8 mouse cellular contexts compared by ENCODE assay signal in genomic region chr14:99045378-99046030, GRCm38 (mm10). TPM values are rescaled to one million over a fixed set of nuclear protein-coding genes. Genes with fewer than 3 reads are reported as not detected.
A peak's percentile ranks its signal among the peaks of the same experiment; 100 is the strongest.
DNase-seq lines count a peak whose midpoint lies in the region; ATAC-seq lines count a peak whose summit lies in the region.

No protein-coding gene starts in this region.

- H3K4me1 ChIP-seq in embryonic facial prominence, embryonic 12.5 days = peaks cover 19% of the 10 kb centered on the region
- peaks cover 15% of the 10 kb centered on the region for H3K4me1 ChIP-seq in intestine, embryonic 14.5 days (replicated peaks; ENCODE audit: control insufficient read depth, insufficient read depth, low read length)

- no peaks in the 10 kb centered on the region for H3K27me3 ChIP-seq in embryonic facial prominence, embryonic 12.5 days
- H3K27me3 ChIP-seq in intestine, embryonic 14.5 days (replicated peaks; ENCODE audit: control insufficient read depth, insufficient read depth, low read length) = no peaks in the 10 kb centered on the region

- H3K9me3 ChIP-seq in embryonic facial prominence, embryonic 12.5 days = no peaks in the 10 kb centered on the region
- no peaks in the 10 kb centered on the region for H3K9me3 ChIP-seq in intestine, embryonic 14.5 days (ENCODE audit: control insufficient read depth, low read length)

- peak overlapping the region; percentile 91 for H3K4me3 ChIP-seq in embryonic facial prominence, embryonic 12.5 days
- H3K4me3 ChIP-seq in intestine, embryonic 14.5 days (ENCODE audit: low read depth, low read length) = peak overlapping the region; percentile 95
- peak overlapping the region; percentile 75 for H3K4me3 ChIP-seq in macrophage (ENCODE audit: inconsistent target)

- H3K27ac ChIP-seq in embryonic facial prominence, embryonic 12.5 days = peak overlapping the region; percentile 89
- H3K27ac ChIP-seq in intestine, embryonic 14.5 days (ENCODE audit: low read depth) = peak overlapping the region; percentile 94
- H3K27ac ChIP-seq in macrophage = peak overlapping the region; percentile 31; the same call in 1 of the 2 replicates

- peaks cover 70% of the 10 kb centered on the region for H3K79me2 ChIP-seq in macrophage (ENCODE audit: inconsistent target)

- under 1% methylated on average over 70 of the region's 70 CpGs for WGBS in embryonic facial prominence, embryonic 12.5 days
- WGBS in intestine, embryonic 14.5 days = under 1% methylated on average over 64 of the region's 70 CpGs
- 1% methylated on average over 70 of the region's 70 CpGs for WGBS in macrophage (ENCODE audit: missing documents)

- peak overlapping the region; percentile 66 for H3K4me2 ChIP-seq in embryonic facial prominence, embryonic 12.5 days (replicated peaks)
- H3K4me2 ChIP-seq in intestine, embryonic 14.5 days (ENCODE audit: low read length) = peak overlapping the region; percentile 66

- peaks cover 6% of the 10 kb centered on the region; the same call in 1 of the 2 replicates for H3K36me3 ChIP-seq in embryonic facial prominence, embryonic 12.5 days
- H3K36me3 ChIP-seq in intestine, embryonic 14.5 days (ENCODE audit: control insufficient read depth, insufficient read depth, low read length) = peaks cover 7% of the 10 kb centered on the region; the same call in 1 of the 2 replicates
- H3K36me3 ChIP-seq in macrophage (ENCODE audit: inconsistent target) = no peaks in the 10 kb centered on the region

- DNase-seq in embryo, embryonic 10.5 days (ENCODE audit: low spot score) = peak; percentile 30
- DNase-seq in embryo, embryonic 11 days = no peak
- DNase-seq in CD4-positive, CD25-positive, alpha-beta regulatory T cell, adult 2 months (ENCODE audit: low read depth, low spot score) = peak; percentile 66
- no peak for DNase-seq in intestine, embryonic 14.5 days (ENCODE audit: low spot score)
- peak; percentile 49 to 74 for DNase-seq in spleen, postnatal 4 days (ENCODE audit: low spot score in 2 of 2)
- DNase-seq in layer of hippocampus, adult 18-20 months (ENCODE audit: low spot score in 2 of 2) = no peak

- H3K9ac ChIP-seq in embryonic facial prominence, embryonic 12.5 days = peak overlapping the region; percentile 96
- peak overlapping the region; percentile 97 for H3K9ac ChIP-seq in intestine, embryonic 14.5 days (ENCODE audit: low read length)

- no peak for ATAC-seq in embryonic facial prominence, embryonic 12.5 days (ENCODE audit: insufficient number of reproducible peaks, insufficient read depth, low FRiP score, low TSS enrichment)
- peak; percentile 10 for ATAC-seq in intestine, embryonic 14.5 days (replicated peaks; ENCODE audit: low FRiP score, low TSS enrichment, low read depth)

RNA-seq across cellular contexts. Expression of gene Mzt1, which starts 0.4 kb away (rescaled TPM):
- 99.0 and 106 TPM in 2 replicates for polyA plus RNA-seq in embryonic facial prominence, embryonic 12.5 days (2016; fragmentation: Nextera tagmentation; extraction: Ambion mirVana)
- 53.1 and 64.1 TPM in 2 replicates for polyA plus RNA-seq in intestine, embryonic 14.5 days (2014; fragmentation: Nextera tagmentation; extraction: Ambion mirVana)
- 10 to 100 TPM in 21 of 26 experiments, 1 to 10 TPM in 5; 6.4 to 35.1 (median 20.4) TPM for total RNA-seq in macrophage (2018; cell fraction: chromatin; rRNA removed)
- total RNA-seq in macrophage (2018; cell fraction: cytosol; rRNA removed) = 10 to 100 TPM; 14.4 to 28.2 (median 22.4) TPM
- 10 to 100 TPM in 25 of 26 experiments, 1 to 10 TPM in 1; 8.6 to 53.0 (median 28.7) TPM for total RNA-seq in macrophage (2018; cell fraction: nucleus; rRNA removed)
- 23.1 to 32.3 TPM (median 29.1 TPM) in 3 replicates for polyA plus RNA-seq in macrophage (2018)
- total RNA-seq in layer of hippocampus, adult 18-20 months (2021) = 10 to 100 TPM; 66.3 to 67.4 TPM

RNA-seq across cellular contexts. Expression of gene Bora, which starts 0.5 kb away (rescaled TPM):
- polyA plus RNA-seq in embryonic facial prominence, embryonic 12.5 days (2016; fragmentation: Nextera tagmentation; extraction: Ambion mirVana) = 81.8 and 86.2 TPM in 2 replicates
- polyA plus RNA-seq in intestine, embryonic 14.5 days (2014; fragmentation: Nextera tagmentation; extraction: Ambion mirVana) = 69.4 and 76.9 TPM in 2 replicates
- total RNA-seq in macrophage (2018; cell fraction: chromatin; rRNA removed) = 10 to 100 TPM in 16 of 26 experiments, 1 to 10 TPM in 10; 3.2 to 40.7 (median 11.3) TPM
- 1 to 10 TPM in 22 of 26 experiments, under 1 TPM in 4; 0.43 to 2.5 (median 1.4) TPM for total RNA-seq in macrophage (2018; cell fraction: cytosol; rRNA removed)
- 10 to 100 TPM in 6 of 26 experiments, 1 to 10 TPM in 20; 1.2 to 26.0 (median 6.1) TPM for total RNA-seq in macrophage (2018; cell fraction: nucleus; rRNA removed)
- 1.3 to 2.8 TPM (median 2.3 TPM) in 3 replicates for polyA plus RNA-seq in macrophage (2018)
- 1 to 10 TPM; 1.5 to 1.6 TPM for total RNA-seq in layer of hippocampus, adult 18-20 months (2021)

RNA-seq across cellular contexts. Expression of gene Rpl36a-ps1, which starts 51.4 kb away (rescaled TPM):
- polyA plus RNA-seq in embryonic facial prominence, embryonic 12.5 days (2016; fragmentation: Nextera tagmentation; extraction: Ambion mirVana) = 2.0 and 2.7 TPM in 2 replicates
- 2.6 TPM in 1 of 2 replicates, not detected in the other for polyA plus RNA-seq in intestine, embryonic 14.5 days (2014; fragmentation: Nextera tagmentation; extraction: Ambion mirVana)
- not detected for total RNA-seq in macrophage (2018; cell fraction: chromatin; rRNA removed)
- 1 to 10 TPM in 21 of 26 experiments, under 1 TPM in 4, not detected in 1; 0.71 to 9.0 (median 2.0) TPM for total RNA-seq in macrophage (2018; cell fraction: cytosol; rRNA removed)
- not detected for total RNA-seq in macrophage (2018; cell fraction: nucleus; rRNA removed)
- 1.2 to 3.4 TPM (median 1.4 TPM) in 3 replicates for polyA plus RNA-seq in macrophage (2018)
- total RNA-seq in layer of hippocampus, adult 18-20 months (2021) = 1 to 10 TPM; 1.3 to 2.7 TPM

RNA-seq across cellular contexts. Expression of gene Pibf1, which starts 53.7 kb away (rescaled TPM):
- 21.9 and 28.7 TPM in 2 replicates for polyA plus RNA-seq in embryonic facial prominence, embryonic 12.5 days (2016; fragmentation: Nextera tagmentation; extraction: Ambion mirVana)
- 17.7 and 21.6 TPM in 2 replicates for polyA plus RNA-seq in intestine, embryonic 14.5 days (2014; fragmentation: Nextera tagmentation; extraction: Ambion mirVana)
- total RNA-seq in macrophage (2018; cell fraction: chromatin; rRNA removed) = 100 to 1,000 TPM in 18 of 26 experiments, 10 to 100 TPM in 8; 47.4 to 158 (median 114) TPM
- total RNA-seq in macrophage (2018; cell fraction: cytosol; rRNA removed) = 10 to 100 TPM in 13 of 26 experiments, 1 to 10 TPM in 13; 4.9 to 15.8 (median 10.4) TPM
- total RNA-seq in macrophage (2018; cell fraction: nucleus; rRNA removed) = 100 to 1,000 TPM in 3 of 26 experiments, 10 to 100 TPM in 23; 27.2 to 114 (median 53.8) TPM
- 9.5 to 15.5 TPM (median 9.6 TPM) in 3 replicates for polyA plus RNA-seq in macrophage (2018)
- total RNA-seq in layer of hippocampus, adult 18-20 months (2021) = 10 to 100 TPM; 13.1 to 14.6 TPM

RNA-seq across cellular contexts. Expression of gene Dis3, which starts 54.1 kb away (rescaled TPM):
- 41.9 and 49.2 TPM in 2 replicates for polyA plus RNA-seq in embryonic facial prominence, embryonic 12.5 days (2016; fragmentation: Nextera tagmentation; extraction: Ambion mirVana)
- polyA plus RNA-seq in intestine, embryonic 14.5 days (2014; fragmentation: Nextera tagmentation; extraction: Ambion mirVana) = 46.6 and 47.3 TPM in 2 replicates
- 10 to 100 TPM in 25 of 26 experiments, 1 to 10 TPM in 1; 9.2 to 46.9 (median 25.5) TPM for total RNA-seq in macrophage (2018; cell fraction: chromatin; rRNA removed)
- 1 to 10 TPM; 4.0 to 7.7 (median 6.0) TPM for total RNA-seq in macrophage (2018; cell fraction: cytosol; rRNA removed)
- 10 to 100 TPM in 17 of 26 experiments, 1 to 10 TPM in 9; 5.8 to 48.5 (median 12.1) TPM for total RNA-seq in macrophage (2018; cell fraction: nucleus; rRNA removed)
- polyA plus RNA-seq in macrophage (2018) = 3.8 to 15.9 TPM (median 10.6 TPM) in 3 replicates
- 10 to 100 TPM; 14.6 to 20.8 TPM for total RNA-seq in layer of hippocampus, adult 18-20 months (2021)

Comparison
In these comparisons a context has a peak if more than half of its experiments do, and no peak if none do; other contexts are left out.
1. DNase-seq: peak in embryo, embryonic 10.5 days (single experiment), CD4-positive, CD25-positive, alpha-beta regulatory T cell, adult 2 months (single experiment) and spleen, postnatal 4 days (2 of 2); none in embryo, embryonic 11 days (single experiment), intestine, embryonic 14.5 days (single experiment) and layer of hippocampus, adult 18-20 months (0 of 2).
2. H3K27ac ChIP-seq: peak in every context shown above with its lines; median percentile 94 in intestine, embryonic 14.5 days; 89 in embryonic facial prominence, embryonic 12.5 days; 31 in macrophage.
3. RNA of gene Bora, which starts 0.5 kb away (polyA plus RNA-seq): 81.8 to 86.2 TPM in embryonic facial prominence, embryonic 12.5 days and 69.4 to 76.9 TPM in intestine, embryonic 14.5 days; 1.3 to 2.8 TPM in macrophage; every median in the first group is over 10 times any median in the second.
4. Peak in every context shown above with its lines, with median percentiles within 50 percentile points of each other: H3K4me3 ChIP-seq.